Mouse (Mus musculus): ENCODE results near the gene Enah.
A peak's percentile ranks its signal among the peaks of the same experiment; 100 is the strongest.

Enah gene

GRCm38 (mm10) chr1:181872639-181873038, 147.2 kb downstream of the Enah start:
- DNase-seq, result no peak

- no peak for DNase-seq
Observed at GRCm38 (mm10) chr1:181866429-181867280, 153.1 kb downstream of the Enah start.

GRCm38 (mm10) chr1:181865863-181866216, 153.9 kb downstream of the Enah start:
- DNase-seq, result no peak

GRCm38 (mm10) chr1:181864971-181865862, 154.6 kb downstream of the Enah start:
- DNase-seq, result peak; percentile 20

- no peak for DNase-seq
Observed at GRCm38 (mm10) chr1:181863431-181863830, 156.4 kb downstream of the Enah start.

- peak; percentile 33 for DNase-seq
Observed at GRCm38 (mm10) chr1:181862676-181863374, 157.0 kb downstream of the Enah start.

- no peak for DNase-seq
Observed at GRCm38 (mm10) chr1:181861181-181861902, 158.4 kb downstream of the Enah start.

GRCm38 (mm10) chr1:181860659-181861058, 159.1 kb downstream of the Enah start:
- peak; percentile 69 for DNase-seq

GRCm38 (mm10) chr1:181856329-181856728, 163.5 kb downstream of the Enah start:
- DNase-seq, result no peak

GRCm38 (mm10) chr1:181854829-181855228, 165.0 kb downstream of the Enah start:
- DNase-seq, result no peak

- peak; percentile 46 for DNase-seq
Observed at GRCm38 (mm10) chr1:181853081-181853736, 166.6 kb downstream of the Enah start.

GRCm38 (mm10) chr1:181852466-181852865, 167.3 kb downstream of the Enah start:
- DNase-seq, result peak; percentile 28

GRCm38 (mm10) chr1:181851521-181852310, 168.1 kb downstream of the Enah start:
- DNase-seq, result no peak

- no peak for DNase-seq
Observed at GRCm38 (mm10) chr1:181850441-181850840, 169.3 kb downstream of the Enah start.

GRCm38 (mm10) chr1:181848210-181848609, 171.6 kb downstream of the Enah start:
- no peak for DNase-seq

GRCm38 (mm10) chr1:181847396-181847795, 172.4 kb downstream of the Enah start:
- no peak for DNase-seq
